ENCODE assay signal across 44 mouse cellular contexts in genomic region chr8:45881726-45882125, GRCm38 (mm10). TPM values are rescaled to one million over a fixed set of nuclear protein-coding genes. Genes with fewer than 3 reads are reported as not detected.
"Had no signal": no experiment of that assay in that cellular context is flagged by ENCODE, and none has a peak within 500 bp of the region (broad histone marks: within the 10 kb centered on the region; RNA-seq: fewer than 3 reads in every experiment).

No protein-coding gene starts in this region.

- H3K9ac ChIP-seq: heart, embryonic 12.5 days; heart, embryonic 13.5 days; heart, embryonic 15.5 days; hindbrain, embryonic 12.5 days; hindbrain, embryonic 13.5 days; hindbrain, embryonic 14.5 days; hindbrain, embryonic 15.5 days; intestine, embryonic 15.5 days; kidney, embryonic 15.5 days had no signal

- ATAC-seq: hindbrain, embryonic 16.5 days; hindbrain, postnatal 0 days; inflammation-experienced regulatory T-cells, adult 6 months; intestine, embryonic 15.5 days; intestine, embryonic 16.5 days had no signal

- H3K4me3 ChIP-seq: heart, embryonic 10.5 days; heart, embryonic 12.5 days; heart, embryonic 13.5 days; heart, embryonic 15.5 days; hindbrain, embryonic 10.5 days; hindbrain, embryonic 12.5 days; hindbrain, embryonic 13.5 days; hindbrain, embryonic 15.5 days; intestine, embryonic 15.5 days; kidney, embryonic 15.5 days; layer of hippocampus, adult 2 months; left cerebral cortex, adult 2 months had no signal

- DNase-seq: heart, postnatal 14 days; heart, postnatal 36 days; heart, postnatal 4 days; kidney, adult 11 months; kidney, adult 18-20 months; kidney, adult 2 months; kidney, adult 8-10 months; kidney, adult 9 months; kidney, postnatal 10 days; kidney, postnatal 14 days; kidney, postnatal 25 days; kidney, postnatal 36 days; kidney, postnatal 4 days; layer of hippocampus, adult 9-11 months; layer of hippocampus, postnatal 36 days had no signal

- H3K9me3 ChIP-seq: heart, embryonic 10.5 days; heart, embryonic 13.5 days; heart, embryonic 15.5 days; hindbrain, embryonic 10.5 days; hindbrain, embryonic 13.5 days; hindbrain, embryonic 15.5 days; intestine, embryonic 15.5 days; kidney, embryonic 15.5 days had no signal

- H3K36me3 ChIP-seq: heart, embryonic 10.5 days; heart, embryonic 12.5 days; heart, embryonic 13.5 days; heart, embryonic 15.5 days; hindbrain, embryonic 10.5 days; hindbrain, embryonic 12.5 days; hindbrain, embryonic 13.5 days; hindbrain, embryonic 15.5 days; intestine, embryonic 15.5 days; kidney, embryonic 15.5 days had no signal

- H3K27ac ChIP-seq: heart, embryonic 10.5 days; heart, embryonic 13.5 days; heart, embryonic 15.5 days; hindbrain, embryonic 10.5 days; hindbrain, embryonic 12.5 days; hindbrain, embryonic 13.5 days; hindbrain, embryonic 14.5 days; hindbrain, embryonic 15.5 days; hindbrain, postnatal 0 days; intestine, embryonic 15.5 days; kidney, embryonic 15.5 days; kidney, postnatal 0 days; layer of hippocampus, adult 2 months; left cerebral cortex, adult 2 months had no signal

- H3K27me3 ChIP-seq: heart, embryonic 12.5 days; heart, embryonic 13.5 days; heart, embryonic 15.5 days; intestine, embryonic 15.5 days had no signal

- H3K4me2 ChIP-seq: heart, embryonic 11.5 days; heart, embryonic 12.5 days; heart, embryonic 13.5 days; heart, embryonic 15.5 days; hindbrain, embryonic 12.5 days; hindbrain, embryonic 13.5 days; hindbrain, embryonic 14.5 days; hindbrain, embryonic 15.5 days; intestine, embryonic 15.5 days; kidney, embryonic 15.5 days had no signal

RNA-seq across cellular contexts. Expression of gene Pdlim3, which starts 3.5 kb away (rescaled TPM):
- total RNA-seq: hematopoietic stem cell, adult 5-6 weeks had no signal
- polyA plus RNA-seq: inflammation-experienced regulatory T-cells, adult 6 months had no signal

RNA-seq across cellular contexts. Expression of gene Ccdc110, which starts 52.7 kb away (rescaled TPM):
- total RNA-seq: heart, postnatal 14 days; heart, postnatal 25 days; heart, postnatal 36 days; heart, postnatal 4 days; hematopoietic stem cell, adult 5-6 weeks; hindbrain, postnatal 0 days had no signal
- polyA plus RNA-seq: heart, embryonic 13.5 days; heart, embryonic 14.5 days; heart, embryonic 15.5 days; heart, embryonic 16.5 days; heart, postnatal 0 days; hindbrain, embryonic 10.5 days; hindbrain, embryonic 11.5 days; hindbrain, embryonic 14.5 days; inflammation-experienced regulatory T-cells, adult 6 months; intestine, embryonic 14.5 days; intestine, embryonic 15.5 days; intestine, embryonic 16.5 days; kidney, adult 2 months; kidney, embryonic 14.5 days; kidney, embryonic 15.5 days; kidney, embryonic 16.5 days; kidney, postnatal 0 days; large intestine, adult 2 months had no signal
